Mouse (Mus musculus): ENCODE data around the gene Zfp628.

The Zfp628 gene

DNA sequence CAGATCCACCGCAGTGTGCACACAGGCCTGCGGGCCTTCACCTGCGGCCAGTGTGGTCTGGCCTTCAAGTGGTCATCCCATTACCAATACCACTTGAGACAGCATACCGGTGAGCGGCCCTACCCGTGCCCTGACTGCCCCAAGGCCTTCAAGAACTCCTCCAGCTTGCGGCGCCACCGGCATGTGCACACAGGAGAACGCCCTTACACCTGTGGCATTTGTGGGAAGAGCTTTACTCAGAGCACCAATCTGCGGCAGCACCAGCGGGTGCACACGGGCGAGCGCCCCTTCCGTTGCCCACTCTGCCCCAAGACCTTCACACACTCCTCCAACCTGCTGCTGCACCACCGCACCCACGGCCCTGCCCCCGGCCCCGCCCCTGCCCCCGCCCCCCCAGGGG lies 4.1 kb downstream of the Zfp628 start:
- no peak for DNase-seq

DNA sequence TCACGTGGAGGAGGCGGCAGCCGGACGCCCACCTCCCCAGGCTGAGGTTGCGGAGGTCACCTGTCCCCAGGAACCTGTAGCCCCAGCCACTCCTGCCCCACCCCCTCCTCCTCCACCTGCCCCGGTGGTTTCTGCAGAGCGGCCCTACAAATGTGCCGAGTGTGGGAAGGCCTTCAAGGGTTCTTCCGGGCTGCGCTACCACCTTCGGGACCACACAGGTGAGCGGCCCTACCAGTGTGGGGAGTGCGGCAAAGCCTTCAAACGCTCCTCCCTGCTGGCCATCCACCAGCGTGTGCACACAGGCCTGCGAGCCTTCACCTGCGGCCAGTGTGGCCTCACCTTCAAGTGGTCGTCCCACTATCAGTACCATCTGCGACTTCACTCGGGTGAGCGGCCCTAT lies 5.0 kb downstream of the Zfp628 start:
- DNase-seq, result no peak

GRCm38 (mm10) chr7:4920496-4920895 lies 5.5 kb downstream of the Zfp628 start:
- no peak for DNase-seq

- DNase-seq, result no peak
These were observed 6.2 kb downstream of the Zfp628 start for GRCm38 (mm10) chr7:4920976-4921823.

GRCm38 (mm10) chr7:4921824-4922482 lies 6.9 kb downstream of the Zfp628 start, which contains the start of gene Nat14:
Gene Nat14 (plus strand): TSS chr7:4922028.
- no peak for DNase-seq

- peak; percentile 22 to 38 for DNase-seq
These were observed 7.5 kb downstream of the Zfp628 start for GRCm38 (mm10) chr7:4922508-4922907.

GRCm38 (mm10) chr7:4922931-4923565 lies 8.0 kb downstream of the Zfp628 start:
- no peak for DNase-seq

DNA sequence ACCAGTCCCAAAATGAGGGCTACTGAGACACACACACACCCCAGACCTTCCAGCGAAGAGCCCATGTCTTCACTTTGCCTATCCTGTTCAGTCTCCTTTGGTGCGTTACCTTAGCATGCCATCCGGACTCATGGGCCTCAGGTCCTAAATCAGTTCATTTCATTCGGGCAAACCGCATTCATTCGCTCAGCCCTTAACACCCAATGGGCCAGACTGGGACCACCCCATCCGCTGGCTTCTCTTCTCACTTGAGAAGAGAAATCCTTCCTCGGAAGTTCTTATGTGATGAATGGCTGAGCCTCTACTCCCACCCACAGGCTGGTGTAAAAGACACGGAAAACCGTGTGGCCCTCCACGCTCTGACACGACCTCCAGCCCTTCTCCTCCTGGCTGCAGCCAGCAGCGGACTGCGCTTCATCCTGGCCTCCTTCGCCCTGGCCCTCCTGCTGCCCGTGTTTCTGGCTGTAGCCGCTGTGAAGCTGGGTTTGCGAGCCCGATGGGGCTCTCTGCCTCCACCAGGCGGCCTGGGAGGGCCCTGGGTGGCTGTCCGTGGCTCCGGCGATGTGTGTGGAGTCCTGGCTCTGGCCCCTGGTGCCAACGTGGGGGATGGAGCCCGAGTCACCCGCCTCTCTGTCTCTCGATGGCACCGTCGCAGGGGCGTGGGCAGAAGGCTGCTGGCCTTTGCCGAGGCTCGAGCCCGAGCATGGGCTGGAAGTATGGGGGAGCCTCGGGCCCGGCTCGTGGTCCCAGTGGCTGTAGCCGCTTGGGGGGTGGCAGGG lies 8.8 kb downstream of the Zfp628 start:
- peak in 1 of 2 experiments; percentile 29 for DNase-seq

- DNase-seq, result no peak
These were observed 9.5 kb downstream of the Zfp628 start for GRCm38 (mm10) chr7:4924483-4924882.

DNA sequence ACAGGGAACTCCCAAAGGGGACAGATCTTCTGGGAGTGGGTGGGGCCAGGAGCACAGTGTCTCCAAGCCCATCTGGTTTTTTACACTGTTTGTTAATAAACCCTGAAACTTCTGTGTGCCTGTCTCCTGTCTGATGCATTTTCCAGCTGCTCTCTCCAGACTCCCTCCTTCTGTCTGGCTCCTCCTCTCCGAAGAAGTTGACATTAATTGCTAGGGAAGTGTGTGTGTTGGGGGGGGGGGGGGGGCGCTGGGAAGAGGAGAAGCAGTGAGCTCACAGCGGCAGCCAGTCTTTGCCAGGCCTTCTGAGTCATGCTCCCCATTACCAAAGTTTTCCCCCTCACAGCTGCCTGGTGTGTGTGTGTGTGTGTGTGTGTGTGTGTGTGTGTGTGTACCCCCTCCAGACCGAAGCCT lies 9.9 kb downstream of the Zfp628 start:
- DNase-seq, result no peak

DNA sequence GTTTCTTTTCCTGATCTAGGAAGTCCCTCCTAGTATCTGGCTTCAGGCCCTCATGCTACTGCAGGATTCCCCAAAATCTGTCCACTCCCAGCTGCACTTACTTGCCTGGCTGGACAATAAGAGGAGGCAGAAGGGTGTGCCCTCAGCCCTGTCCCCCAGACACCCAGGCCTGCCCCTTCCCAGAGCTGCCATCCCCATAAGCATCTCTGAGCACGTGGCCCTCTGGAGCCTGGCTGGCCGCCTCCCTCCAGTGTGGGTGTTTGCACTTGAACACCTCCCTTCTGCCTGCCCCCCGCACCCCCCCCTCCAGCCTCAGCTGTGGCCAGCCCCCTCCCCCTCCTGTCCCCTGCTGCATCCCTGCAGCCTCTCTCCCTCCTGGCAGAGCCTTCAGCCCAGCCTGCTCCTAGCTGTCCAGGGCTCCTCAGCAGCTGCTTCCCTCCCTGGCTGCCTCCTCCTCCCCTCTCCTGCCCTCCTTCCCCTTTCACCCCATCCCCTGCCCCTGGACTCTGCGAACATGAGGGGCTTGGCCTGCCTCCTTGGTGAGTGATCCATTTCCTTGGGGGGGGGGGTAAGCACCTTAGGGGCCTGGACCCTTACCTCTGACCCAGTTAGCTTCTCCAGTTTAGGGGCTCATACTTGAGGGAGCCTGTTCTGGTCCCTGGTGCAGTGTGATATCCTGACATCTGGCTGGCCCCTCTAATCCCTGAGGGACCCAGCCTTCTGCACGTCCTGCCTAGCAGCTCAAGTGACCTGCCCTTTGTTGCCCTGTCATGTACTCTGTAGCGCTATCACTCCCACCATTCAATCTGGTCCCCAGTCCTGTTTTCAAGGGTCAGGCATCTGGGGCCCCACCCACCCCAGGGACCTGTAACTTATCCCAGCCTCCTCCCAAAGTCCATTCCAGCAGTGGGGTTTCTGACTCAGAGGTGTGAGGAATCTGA lies 10.7 kb downstream of the Zfp628 start, which contains the start of gene Ssc5d:
Ssc5d (plus strand) TSS at position 345 of the 941 bp plus-strand sequence.
- no peak for DNase-seq

DNA sequence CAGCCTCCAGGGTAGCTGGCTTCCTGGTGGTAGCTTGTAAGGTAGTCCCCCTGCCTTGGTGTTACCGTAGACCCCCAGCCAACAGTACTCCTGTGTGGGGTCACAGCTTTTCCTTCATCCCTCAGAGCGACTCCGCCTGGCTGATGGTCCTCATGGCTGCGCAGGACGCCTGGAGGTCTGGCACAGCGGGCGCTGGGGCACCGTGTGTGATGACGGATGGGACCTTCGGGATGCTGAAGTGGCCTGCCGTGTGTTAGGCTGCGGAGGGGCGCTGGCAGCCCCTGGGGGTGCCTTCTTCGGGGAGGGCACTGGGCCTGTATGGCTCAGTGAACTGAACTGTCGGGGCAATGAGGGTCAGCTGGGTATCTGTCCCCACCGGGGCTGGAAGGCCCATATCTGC lies 11.8 kb downstream of the Zfp628 start:
- no peak for DNase-seq

GRCm38 (mm10) chr7:4927711-4928110 lies 12.7 kb downstream of the Zfp628 start:
- no peak for DNase-seq

DNA sequence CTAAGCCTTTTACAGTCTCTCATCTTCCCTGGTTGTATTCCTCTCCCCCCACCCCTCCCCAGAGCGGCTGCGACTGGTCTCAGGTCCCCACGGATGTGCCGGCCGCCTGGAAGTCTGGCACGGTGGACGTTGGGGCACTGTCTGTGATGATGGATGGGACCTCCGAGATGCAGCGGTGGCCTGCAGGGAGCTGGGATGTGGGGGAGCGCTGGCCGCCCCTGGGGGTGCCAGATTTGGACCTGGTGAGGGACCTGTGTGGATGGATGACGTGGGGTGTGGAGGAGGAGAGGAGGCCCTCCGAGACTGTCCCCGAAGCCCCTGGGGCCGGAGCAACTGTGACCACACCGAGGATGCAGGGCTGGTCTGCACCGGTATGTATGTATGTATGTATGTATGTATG lies 13.3 kb downstream of the Zfp628 start:
- no peak for DNase-seq

- DNase-seq, result no peak
These were observed 18.1 kb downstream of the Zfp628 start for GRCm38 (mm10) chr7:4933103-4933502.

GRCm38 (mm10) chr7:4934160-4934914 lies 19.3 kb downstream of the Zfp628 start:
- DNase-seq, result no peak

DNA sequence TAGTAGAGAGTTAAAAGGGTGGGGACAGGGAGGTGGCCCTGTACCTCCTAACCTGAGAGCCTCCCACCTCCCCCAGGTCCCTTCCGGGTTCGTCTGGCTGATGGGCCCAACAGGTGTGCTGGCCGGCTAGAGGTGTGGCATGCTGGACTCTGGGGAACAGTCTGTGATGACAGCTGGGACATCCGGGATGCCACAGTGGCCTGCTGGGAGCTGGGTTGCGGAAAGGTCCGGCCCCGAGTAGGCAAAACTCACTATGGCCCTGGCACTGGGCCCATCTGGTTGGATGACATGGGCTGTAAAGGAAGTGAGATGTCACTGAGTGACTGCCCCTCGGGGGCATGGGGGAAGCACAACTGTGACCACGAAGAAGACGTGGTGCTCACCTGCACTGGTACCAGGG lies 21.8 kb downstream of the Zfp628 start:
- no peak for DNase-seq

- DNase-seq, result no peak
These were observed 22.4 kb downstream of the Zfp628 start for GRCm38 (mm10) chr7:4937392-4937791.

GRCm38 (mm10) chr7:4938456-4938855 lies 23.4 kb downstream of the Zfp628 start:
- DNase-seq, result peak; percentile 55 to 80

DNA sequence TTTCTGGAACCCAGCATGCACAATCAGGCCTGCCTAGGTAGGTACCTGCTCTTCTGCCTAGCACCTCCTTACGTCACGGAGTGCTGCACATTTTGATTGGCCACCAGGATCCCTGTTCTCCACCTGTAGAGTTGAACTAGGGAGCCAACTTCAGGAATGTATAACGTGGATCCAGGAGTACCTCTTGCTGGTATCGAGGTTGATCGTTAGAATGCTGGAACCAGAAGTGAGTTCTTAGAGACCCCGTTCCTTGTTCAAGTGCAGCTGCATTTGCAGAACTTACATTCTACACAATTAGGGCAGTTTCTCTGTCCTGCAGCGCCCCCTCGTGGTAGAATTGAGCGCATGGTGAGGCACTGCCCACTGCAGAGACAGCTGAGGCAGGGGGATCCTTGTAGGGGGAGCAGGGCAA lies 25.1 kb downstream of the Zfp628 start:
- peak; percentile 68 to 87 for DNase-seq

DNA sequence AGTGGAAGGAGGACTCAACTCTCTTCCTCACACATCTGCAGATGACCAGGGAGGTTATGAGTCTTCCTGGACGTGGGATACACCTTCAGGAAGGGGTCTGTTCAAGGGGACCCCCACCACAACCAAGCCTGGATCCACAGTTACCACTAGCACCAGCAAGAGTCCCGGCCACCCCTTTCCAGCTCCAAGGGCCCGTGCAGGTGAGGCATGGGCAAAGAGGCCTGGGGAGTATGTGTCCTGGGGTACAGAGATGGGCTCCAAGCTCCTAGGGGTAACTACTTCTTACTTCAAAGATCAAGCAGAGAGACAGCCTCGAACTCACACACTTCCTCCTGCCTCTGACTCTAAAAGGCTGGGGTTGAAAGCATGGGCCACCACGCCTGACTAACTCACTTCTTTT lies 27.7 kb downstream of the Zfp628 start:
- DNase-seq, result no peak
